Mouse (Mus musculus) lung, postnatal 4 days (tissue): ENCODE measurements at regions not wholly inside any gene's neighbourhood (a gene's known extent, or its start where the extent isn't known, plus 50 kb on each side); places are given as distances from the start of the nearest gene placed in this dataset.

Experiments used
- DNase-seq, 2 experiments: peaks; one replicate each; pipeline ENCODE4 v3.0.0; 2021

DNA sequence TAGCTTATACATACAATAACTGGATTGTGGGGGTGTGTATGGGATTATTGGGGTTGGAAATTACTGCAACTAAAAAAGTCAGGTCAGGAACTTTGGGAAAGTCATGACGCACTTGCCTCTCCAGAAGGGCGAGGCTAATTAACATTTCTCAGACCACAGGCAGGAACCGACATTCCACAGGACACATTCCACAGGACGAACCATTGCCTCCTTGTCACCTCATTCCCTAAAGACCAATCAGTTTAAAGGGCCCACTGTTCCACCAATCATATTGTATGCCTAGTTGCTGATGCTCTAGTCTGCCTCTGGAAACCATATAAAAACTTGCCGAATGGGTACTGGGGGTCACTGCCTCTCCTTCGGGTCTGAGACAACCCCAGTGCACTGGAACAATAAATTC lies 113.0 kb upstream of the Pcgf5 start:
- no peak for DNase-seq

DNA sequence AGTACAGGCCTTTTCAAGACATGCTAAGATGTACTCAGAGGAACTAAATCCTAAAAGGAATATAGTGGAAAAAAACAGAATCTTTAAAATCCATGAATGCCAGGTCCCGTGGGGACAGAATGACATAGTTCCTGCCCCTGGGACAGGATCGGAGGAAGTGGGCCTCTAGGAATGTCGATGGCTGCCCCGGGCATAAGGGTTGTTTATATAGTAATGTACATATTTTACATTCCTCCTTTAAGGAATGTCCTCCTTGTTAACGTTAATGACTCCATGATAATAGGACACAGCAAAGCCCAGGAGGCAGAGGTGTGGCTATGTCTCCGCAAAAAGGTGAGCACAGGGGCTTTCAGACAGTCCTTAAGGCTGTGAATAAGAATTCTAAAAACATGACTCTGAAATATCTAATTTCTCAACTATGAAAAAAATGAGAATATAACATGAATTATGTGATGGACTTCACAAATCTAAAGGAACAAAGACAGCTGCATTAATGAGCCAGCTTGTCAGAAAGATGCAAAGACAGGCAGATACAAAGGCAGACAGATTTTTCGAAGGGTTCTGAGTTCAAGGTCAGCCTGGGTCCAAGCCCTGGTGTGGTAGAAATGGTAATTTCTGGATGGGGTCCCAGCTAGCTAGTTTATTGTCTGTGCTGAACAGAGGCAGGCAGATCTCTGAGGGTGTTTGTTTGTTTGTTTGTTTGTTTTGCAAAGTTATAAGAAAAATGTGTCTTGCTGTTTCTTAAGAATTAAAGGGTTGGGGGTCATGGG lies 111.3 kb upstream of the Pcgf5 start:
- peak in 1 of 2 experiments; percentile 22 for DNase-seq

DNA sequence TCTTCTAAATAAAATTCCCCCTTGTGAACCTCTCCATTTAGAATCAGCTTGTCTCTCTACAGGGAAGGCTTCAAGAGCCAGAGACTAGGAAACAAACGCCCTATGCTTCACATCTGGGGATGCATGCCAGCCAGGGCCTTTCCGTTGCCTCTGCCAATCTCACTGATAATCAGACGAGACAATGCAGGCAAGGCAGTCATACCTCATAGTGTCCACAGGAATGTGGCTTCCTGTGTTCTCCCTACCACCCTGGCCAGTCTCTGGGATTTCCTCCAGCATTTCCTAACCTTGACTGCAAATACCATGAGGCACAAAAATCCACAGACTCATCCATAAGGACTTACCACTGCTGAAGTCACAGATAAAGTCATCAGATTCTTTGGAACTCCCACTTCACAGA lies 110.4 kb upstream of the Pcgf5 start:
- peak; percentile 24 to 56 for DNase-seq

DNA sequence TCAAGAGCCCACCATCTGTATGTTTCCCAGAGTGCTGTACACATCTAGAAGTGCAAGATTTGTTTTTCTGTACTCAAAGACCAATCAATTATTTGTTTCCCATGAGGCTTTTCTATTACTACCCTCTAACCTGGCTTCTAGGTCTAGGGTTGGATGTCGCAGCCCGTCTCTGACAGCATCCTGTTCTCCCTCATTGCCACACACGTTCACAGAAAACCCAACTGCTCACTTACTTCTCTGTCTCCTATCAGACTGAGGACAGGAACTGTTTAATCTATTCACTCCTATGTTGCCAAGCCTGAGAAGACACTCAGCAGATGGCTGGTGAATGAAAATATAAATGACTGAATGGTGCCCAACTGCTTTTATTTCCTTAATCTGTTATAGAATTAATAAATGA lies 109.6 kb upstream of the Pcgf5 start:
- DNase-seq, result no peak

- DNase-seq, result no peak
Measured at GRCm38 (mm10) chr19:36242396-36242795, 105.7 kb upstream of the Pcgf5 start.

DNA sequence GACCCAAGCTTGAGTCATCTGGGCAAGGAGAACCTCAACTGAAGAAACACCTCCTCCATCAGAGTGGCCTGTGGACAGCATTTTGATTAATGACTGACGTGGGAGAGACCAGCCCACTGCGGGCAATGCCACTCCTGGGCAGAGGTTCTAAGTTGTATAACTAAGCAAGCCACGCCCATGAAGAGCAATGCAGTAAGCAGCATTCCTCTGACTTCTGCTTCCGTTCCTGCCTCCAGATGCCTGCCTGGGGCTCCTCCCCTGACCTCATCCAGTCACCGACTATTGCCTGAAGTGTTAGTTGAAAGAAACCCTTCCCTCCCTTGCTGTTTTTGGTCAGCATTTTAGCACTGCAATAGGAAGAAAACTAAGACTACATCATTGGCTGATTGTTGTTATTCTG lies 105.2 kb upstream of the Pcgf5 start:
- DNase-seq, result no peak

DNA sequence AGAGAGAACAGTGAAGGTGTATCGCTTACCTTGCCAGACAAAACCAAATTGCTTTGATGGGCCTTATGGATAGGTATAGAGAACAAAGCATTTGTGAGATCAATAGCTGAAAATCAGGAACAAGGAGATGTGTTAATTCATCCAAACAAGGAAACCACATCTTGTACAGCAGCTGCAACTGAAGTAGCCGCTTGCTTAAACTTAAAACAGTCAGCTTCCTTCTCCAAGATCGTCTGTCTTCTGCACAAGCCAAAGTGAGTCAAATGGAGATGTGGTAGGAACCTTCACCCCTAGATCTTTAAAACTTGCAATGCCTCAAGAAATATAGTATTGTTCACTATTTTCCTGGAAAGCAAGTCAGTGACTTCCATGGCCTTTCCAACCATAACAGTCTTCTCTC lies 95.6 kb upstream of the Pcgf5 start:
- no peak for DNase-seq

DNA sequence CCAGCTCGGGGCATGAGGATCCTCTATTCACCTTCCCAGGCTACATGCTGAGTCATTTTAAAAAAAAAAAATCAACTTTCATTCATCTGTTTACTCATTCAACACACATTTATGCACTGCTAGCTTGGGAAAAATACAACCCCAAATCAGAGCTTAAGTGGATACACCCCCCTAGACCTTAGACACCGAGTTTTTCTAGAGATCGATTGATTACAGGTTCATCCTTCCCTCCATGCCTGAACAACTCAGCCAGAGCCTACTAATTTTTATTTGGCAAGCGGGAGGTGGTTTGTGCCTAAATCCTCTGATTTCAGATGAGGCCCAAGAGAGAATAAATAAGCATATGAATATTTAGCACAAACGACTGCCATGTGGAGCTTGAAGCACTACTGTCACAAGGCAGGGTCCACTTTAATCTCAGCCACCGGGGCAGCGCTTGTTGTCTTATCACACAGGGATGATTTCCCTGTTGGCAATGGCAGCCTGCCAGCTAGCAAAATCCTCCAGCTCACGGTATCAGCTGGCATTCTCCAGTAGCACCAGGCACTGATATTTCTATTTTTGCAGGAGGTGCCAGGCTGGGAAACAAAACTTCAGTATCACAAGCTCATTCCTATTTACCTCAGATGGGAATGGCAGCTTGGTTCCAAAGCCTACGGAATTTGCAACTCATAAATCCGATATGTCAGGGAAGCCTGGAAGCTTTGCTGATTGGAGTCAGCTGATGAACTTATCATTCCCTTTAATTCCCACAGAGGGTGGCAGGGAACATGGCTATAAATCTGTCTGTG lies 90.2 kb upstream of the Pcgf5 start:
- DNase-seq, result peak in 1 of 2 experiments; percentile 23

GRCm38 (mm10) chr19:36261819-36262218 lies 86.3 kb upstream of the Pcgf5 start:
- DNase-seq, result no peak

DNA sequence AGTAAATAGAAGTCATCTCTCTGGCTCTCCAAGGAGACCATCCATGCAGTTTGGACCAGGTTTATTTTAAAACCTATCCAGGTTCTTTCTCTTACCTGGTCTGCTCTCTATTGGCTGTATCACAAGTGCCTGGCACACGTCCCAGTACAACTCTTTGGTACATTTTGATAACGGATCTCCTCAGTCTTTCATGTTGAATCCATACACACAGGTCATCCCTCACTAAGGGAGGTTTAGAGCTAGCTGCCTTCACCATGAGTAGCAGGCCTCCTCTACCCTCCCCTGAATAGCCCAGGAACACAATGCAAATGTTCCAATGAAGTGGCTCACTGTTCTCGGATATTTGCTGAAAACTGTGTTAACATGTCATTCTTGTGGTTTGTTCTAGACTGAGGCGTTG lies 84.2 kb upstream of the Pcgf5 start:
- no peak for DNase-seq

GRCm38 (mm10) chr19:36264397-36264796 lies 83.7 kb upstream of the Pcgf5 start:
- DNase-seq, result no peak

- no peak for DNase-seq
Measured at GRCm38 (mm10) chr19:36265276-36265675, 82.8 kb upstream of the Pcgf5 start.

DNA sequence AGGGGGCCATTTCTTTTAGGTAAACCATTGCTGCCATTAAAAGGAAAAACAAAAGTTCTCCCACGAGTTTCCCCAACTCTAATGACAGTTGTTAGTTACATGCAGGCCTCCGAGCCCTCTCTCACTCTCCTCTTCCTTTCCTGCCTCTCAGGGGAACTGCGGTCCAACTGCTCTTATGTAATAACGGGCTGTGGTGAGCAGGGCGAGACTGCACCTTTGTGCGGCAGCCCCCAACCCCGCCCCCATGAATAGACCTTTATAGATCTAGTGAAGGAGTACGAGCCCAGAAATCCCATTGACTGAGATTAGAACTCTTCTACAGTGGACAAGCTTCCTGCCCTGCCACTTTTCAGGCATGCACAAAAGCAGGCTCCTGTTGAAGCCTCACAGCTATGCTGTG lies 81.8 kb upstream of the Pcgf5 start:
- DNase-seq, result no peak

GRCm38 (mm10) chr19:36273466-36273865 lies 74.6 kb upstream of the Pcgf5 start:
- DNase-seq, result no peak

DNA sequence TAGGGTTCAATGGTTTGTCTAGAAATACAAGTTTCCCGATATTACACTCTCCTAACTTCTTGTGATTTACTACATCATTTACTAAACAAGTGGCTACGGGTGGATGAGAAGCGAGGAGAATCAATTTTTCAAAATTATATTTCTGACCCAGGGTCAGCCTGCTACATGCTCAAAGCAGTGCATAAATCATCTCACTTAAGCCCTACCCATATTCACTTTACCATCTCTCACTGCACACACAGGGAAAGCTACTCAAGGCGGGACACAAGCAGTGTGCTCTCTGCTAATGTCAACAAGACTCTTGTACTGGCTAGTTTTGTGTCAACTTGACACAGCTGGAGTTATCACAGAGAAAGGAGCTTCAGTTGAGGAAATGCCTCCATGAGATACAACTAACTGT lies 62.6 kb upstream of the Pcgf5 start:
- no peak for DNase-seq

DNA sequence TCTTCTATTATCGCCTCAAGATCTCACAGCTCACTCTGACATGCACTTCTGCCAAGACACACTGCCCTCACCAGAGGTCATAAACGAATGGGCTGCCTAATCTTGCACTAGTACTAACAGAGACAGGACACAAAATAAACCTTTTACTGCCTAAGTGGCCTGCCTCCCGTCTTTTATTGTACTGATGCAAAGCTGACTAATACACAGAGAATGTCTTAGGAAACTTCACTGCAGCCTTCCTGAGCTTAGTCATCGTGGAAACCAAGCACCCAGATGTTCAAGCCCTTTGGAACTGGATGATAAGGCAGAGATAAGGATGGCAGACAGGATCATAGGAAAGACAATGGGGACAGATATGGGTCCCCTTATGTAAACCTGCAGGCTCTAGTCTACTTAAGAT lies 57.3 kb upstream of the Pcgf5 start:
- DNase-seq, result no peak

- no peak for DNase-seq
Measured at GRCm38 (mm10) chr19:36293177-36293969, 54.7 kb upstream of the Pcgf5 start.
